Comparison of ENCODE assay signal across 8 mouse cellular contexts in the genomic region with DNA sequence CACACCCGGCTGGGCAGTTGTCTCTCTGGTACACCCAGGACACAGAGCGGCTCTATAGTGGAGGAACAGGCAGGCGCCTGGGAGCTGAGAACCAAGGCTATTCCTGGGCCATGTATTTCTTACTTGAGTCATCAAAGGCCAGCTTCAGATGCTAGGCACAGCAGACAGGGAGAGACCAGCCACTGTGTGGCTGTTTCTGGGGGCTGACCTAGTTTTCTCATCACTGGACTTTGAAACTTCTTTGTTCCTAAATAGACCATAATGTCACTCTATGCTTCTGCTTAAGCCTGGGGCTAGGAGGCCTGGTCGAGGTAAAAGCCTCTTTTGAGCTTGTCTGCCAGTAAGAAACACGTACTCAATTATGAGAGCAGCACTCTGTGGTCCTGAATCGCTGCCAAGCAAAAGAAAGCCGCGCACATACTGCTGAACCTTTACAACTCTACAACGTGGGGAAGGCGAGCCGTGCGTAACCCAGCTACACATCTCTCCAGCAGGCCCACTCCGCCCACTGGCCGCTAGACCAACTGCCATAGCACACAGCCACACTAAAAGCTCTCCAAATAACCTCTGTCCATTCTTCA.
DNase-seq lines count a peak whose midpoint lies in the region; ATAC-seq lines count a peak whose summit lies in the region.

No protein-coding gene starts in this region.

- DNase-seq in gastrocnemius, postnatal 10 days, result peak; percentile 29
- DNase-seq in gastrocnemius, postnatal 4 days (ENCODE audit: low spot score in 2 of 2), result no peak
- peak; percentile 34 for DNase-seq in cerebellum, adult 8-10 months
- peak; percentile 31 to 46 for DNase-seq in layer of hippocampus, postnatal 36 days
- peak; percentile 19 for DNase-seq in testis, postnatal 14 days (ENCODE audit: low spot score)
- no peak for DNase-seq in urinary bladder, postnatal 36 days (ENCODE audit: low spot score in 2 of 2)

- H3K9ac ChIP-seq in heart, embryonic 15.5 days, result no peak overlapping the region
- no peak overlapping the region for H3K9ac ChIP-seq in midbrain, embryonic 12.5 days (replicated peaks)

- no peaks in the 10 kb centered on the region for H3K9me3 ChIP-seq in heart, embryonic 15.5 days (replicated peaks)
- no peaks in the 10 kb centered on the region for H3K9me3 ChIP-seq in midbrain, embryonic 12.5 days

- no peak overlapping the region for H3K4me3 ChIP-seq in heart, embryonic 15.5 days
- no peak overlapping the region for H3K4me3 ChIP-seq in midbrain, embryonic 12.5 days

- 25% methylated on average over 14 of the region's 14 CpGs for WGBS in heart, embryonic 15.5 days
- WGBS in midbrain, embryonic 12.5 days, result 75% methylated on average over 14 of the region's 14 CpGs

- no peaks in the 10 kb centered on the region for H3K27me3 ChIP-seq in heart, embryonic 15.5 days
- H3K27me3 ChIP-seq in midbrain, embryonic 12.5 days, result no peaks in the 10 kb centered on the region

- no peak overlapping the region; the same call in 1 of the 2 replicates for H3K4me2 ChIP-seq in heart, embryonic 15.5 days
- no peak overlapping the region for H3K4me2 ChIP-seq in midbrain, embryonic 12.5 days (replicated peaks)

- peak; percentile 80 for ATAC-seq in heart, embryonic 15.5 days (replicated peaks; ENCODE audit: insufficient number of reproducible peaks, insufficient read depth, low FRiP score, low read depth)
- ATAC-seq in midbrain, embryonic 12.5 days (ENCODE audit: low FRiP score, low read depth), result peak; percentile 19; the same call in 1 of the 2 replicates

- H3K36me3 ChIP-seq in heart, embryonic 15.5 days, result 0 out of 2 replicates have a peak, but pooled peaks cover 4% of the 10 kb centered on the region
- H3K36me3 ChIP-seq in midbrain, embryonic 12.5 days, result peaks cover 5% of the 10 kb centered on the region; the same call in 1 of the 2 replicates

- peaks cover 47% of the 10 kb centered on the region for H3K4me1 ChIP-seq in heart, embryonic 15.5 days (replicated peaks)
- peaks cover 5% of the 10 kb centered on the region; the same call in 1 of the 2 replicates for H3K4me1 ChIP-seq in midbrain, embryonic 12.5 days

- peak overlapping the region; percentile 69 for H3K27ac ChIP-seq in heart, embryonic 15.5 days
- 0 out of 2 replicates have a peak overlapping the region, but pooled peaks have one; percentile 6 for H3K27ac ChIP-seq in midbrain, embryonic 12.5 days (replicated peaks)

Comparison
In these comparisons a context has a peak if more than half of its experiments do, and no peak if none do; other contexts are left out.
1. DNase-seq: peak in gastrocnemius, postnatal 10 days (single experiment), cerebellum, adult 8-10 months (single experiment), layer of hippocampus, postnatal 36 days (2 of 2) and testis, postnatal 14 days (single experiment); none in gastrocnemius, postnatal 4 days (0 of 2) and urinary bladder, postnatal 36 days (0 of 2).